Mouse (Mus musculus) liver, embryonic 13.5 days (tissue): ENCODE results near the gene Ntng1. TPM values are rescaled to one million over a fixed set of nuclear protein-coding genes. Genes with fewer than 3 reads are reported as not detected.

Experiments used
- ATAC-seq: fragments of 200-750 bp; cut with Nextera tagmentation; 2 replicates; pipeline ENCODE4 v1.8.0; 2017; ENCODE audit warnings: low read depth, mild to moderate bottlenecking, moderate number of reproducible peaks, moderate library complexity
- DNase-seq: peaks from one replicate; pipeline ENCODE4 v3.0.0; 2022
- H3K27ac ChIP-seq: fragments of 300-500 bp; sonication (generic); 2 replicates; pipeline ENCODE4 v1.5.1; 2015; ENCODE audit warnings: moderate library complexity, mild to moderate bottlenecking, inconsistent platforms
- H3K27me3 ChIP-seq: fragments of 300-500 bp; sonication (generic); 2 replicates; pipeline ENCODE4 v1.6.1; 2015; ENCODE audit warnings: mild to moderate bottlenecking, inconsistent platforms
- H3K36me3 ChIP-seq: fragments of 300-500 bp; sonication (generic); 2 replicates; pipeline ENCODE4 v1.6.1; 2015; ENCODE audit warnings: mild to moderate bottlenecking, inconsistent platforms
- H3K4me1 ChIP-seq: fragments of 300-500 bp; sonication (generic); replicated peaks from 2 replicates; pipeline ENCODE4 v1.6.1; 2015; ENCODE audit warnings: inconsistent platforms
- H3K4me2 ChIP-seq: fragments of 300-500 bp; sonication (generic); 2 replicates; pipeline ENCODE4 v1.6.1; 2015; ENCODE audit warnings: inconsistent platforms, mild to moderate bottlenecking, moderate library complexity
- H3K4me3 ChIP-seq: fragments of 300-500 bp; sonication (generic); replicated peaks from 2 replicates; pipeline ENCODE4 v1.5.1; 2015; ENCODE audit warnings: mild to moderate bottlenecking, inconsistent platforms
- H3K9ac ChIP-seq: fragments of 300-500 bp; sonication (generic); 2 replicates; pipeline ENCODE4 v1.6.1; 2015; ENCODE audit warnings: mild to moderate bottlenecking, inconsistent platforms
- H3K9me3 ChIP-seq: fragments of 300-500 bp; sonication (generic); replicated peaks from 2 replicates; pipeline ENCODE4 v1.6.1; 2016; ENCODE audit warnings: inconsistent platforms
- WGBS: fragments of 180-500 bp; shearing (Covaris S2); methylation state at CpG from one replicate; pipeline ENCODE4 v1.1.7; 2015; ENCODE audit not compliant: insufficient replicate concordance; 5-methylcytosine and 5-hydroxymethylcytosine counted together
- polyA plus RNA-seq: library from polyadenylated mRNA; unstranded; fragments of >200 nt; fragmentation: Nextera tagmentation; extraction: Ambion mirVana; gene quantifications from 2 replicates; pipeline ENCODE4 v1.2.1, GENCODE M21; 2015

Ntng1 gene
- polyA plus RNA-seq: 0.17 and 0.39 TPM in 2 replicates

GRCm38 (mm10) chr3:110143206-110144061 lies at the start of gene Ntng1:
Gene Ntng1 (minus strand): TSS chr3:110144011.
- Histone ChIP-seq H3K36me3 (no peaks in the 10 kb centered on the region), H3K9ac (no peak within 1 kb of the TSS), H3K27me3 (peaks cover 48% of the 10 kb centered on the region), H3K9me3 (no peaks in the 10 kb centered on the region), H3K4me3 (peak within 1 kb of the TSS; percentile 50), H3K4me1 (0 out of 2 replicates have a peak, but pooled peaks cover 8% of the 10 kb centered on the region), H3K27ac (no peak within 1 kb of the TSS), H3K4me2 (peak within 1 kb of the TSS; percentile 68)
- DNase-seq (no peak), ATAC-seq (no peak)
- WGBS: 1% methylated on average over 52 of the region's 52 CpGs

GRCm38 (mm10) chr3:110187401-110187948 lies 43.7 kb upstream of the Ntng1 start:
- no peak overlapping the region for H3K4me3 ChIP-seq
- no peaks in the 10 kb centered on the region for H3K9me3 ChIP-seq
- 66% methylated on average over 5 of the region's 5 CpGs for WGBS
- H3K27ac ChIP-seq: no peak overlapping the region
- no peaks in the 10 kb centered on the region for H3K27me3 ChIP-seq
- H3K36me3 ChIP-seq: no peaks in the 10 kb centered on the region
- no peak for DNase-seq
- H3K9ac ChIP-seq: no peak overlapping the region
- no peaks in the 10 kb centered on the region for H3K4me1 ChIP-seq
- H3K4me2 ChIP-seq: no peak overlapping the region
- no peak for ATAC-seq

- DNase-seq (no peak), ATAC-seq (no peak)
- H3K27me3 ChIP-seq: peaks cover 16% of the 10 kb centered on the region
- no peak overlapping the region for H3K27ac ChIP-seq
- no peak overlapping the region for H3K9ac ChIP-seq
- H3K36me3 ChIP-seq: no peaks in the 10 kb centered on the region
- H3K9me3 ChIP-seq: no peaks in the 10 kb centered on the region
- H3K4me2 ChIP-seq: no peak overlapping the region
- WGBS: 49% methylated on average over 7 of the region's 7 CpGs
- no peaks in the 10 kb centered on the region for H3K4me1 ChIP-seq
- H3K4me3 ChIP-seq: no peak overlapping the region
These were observed 5.3 kb upstream of the Ntng1 start for GRCm38 (mm10) chr3:110149089-110149488.

GRCm38 (mm10) chr3:110144301-110145055 lies 667 bp upstream of the Ntng1 start:
- H3K4me2 ChIP-seq: no peak overlapping the region
- no peak overlapping the region for H3K9ac ChIP-seq
- H3K27me3 ChIP-seq: peaks cover 48% of the 10 kb centered on the region
- ATAC-seq (no peak), DNase-seq (no peak)
- no peaks in the 10 kb centered on the region for H3K9me3 ChIP-seq
- H3K27ac ChIP-seq: no peak overlapping the region
- 0 out of 2 replicates have a peak, but pooled peaks cover 8% of the 10 kb centered on the region for H3K4me1 ChIP-seq
- no peaks in the 10 kb centered on the region for H3K36me3 ChIP-seq
- WGBS: 36% methylated on average over 6 of the region's 6 CpGs
- H3K4me3 ChIP-seq: no peak overlapping the region

- Histone ChIP-seq H3K4me3 (peak overlapping the region; percentile 50), H3K4me2 (peak overlapping the region; percentile 68), H3K27me3 (peaks cover 48% of the 10 kb centered on the region), H3K27ac (no peak overlapping the region), H3K4me1 (0 out of 2 replicates have a peak, but pooled peaks cover 8% of the 10 kb centered on the region), H3K9ac (no peak overlapping the region), H3K36me3 (no peaks in the 10 kb centered on the region), H3K9me3 (no peaks in the 10 kb centered on the region)
- 2% methylated on average over 69 of the region's 77 CpGs for WGBS
- ATAC-seq: no peak
- DNase-seq: no peak
These were observed 1.3 kb downstream of the Ntng1 start for GRCm38 (mm10) chr3:110142314-110143205.

- Histone ChIP-seq H3K4me2 (peak overlapping the region; percentile 68), H3K36me3 (no peaks in the 10 kb centered on the region), H3K9ac (no peak overlapping the region), H3K27ac (no peak overlapping the region), H3K4me3 (peak overlapping the region; percentile 50), H3K27me3 (peaks cover 48% of the 10 kb centered on the region), H3K9me3 (no peaks in the 10 kb centered on the region), H3K4me1 (0 out of 2 replicates have a peak, but pooled peaks cover 8% of the 10 kb centered on the region)
- DNase-seq: no peak
- no peak for ATAC-seq
- 2% methylated on average over 13 of the region's 13 CpGs for WGBS
These were observed 2.2 kb downstream of the Ntng1 start for GRCm38 (mm10) chr3:110141351-110142302.

GRCm38 (mm10) chr3:110136115-110136514 lies 7.7 kb downstream of the Ntng1 start:
- 10% methylated on average over 1 of the region's 1 CpGs for WGBS
- DNase-seq: no peak
- Histone ChIP-seq H3K9me3 (no peaks in the 10 kb centered on the region), H3K4me3 (no peak overlapping the region), H3K4me2 (no peak overlapping the region), H3K36me3 (no peaks in the 10 kb centered on the region), H3K27ac (no peak overlapping the region), H3K9ac (no peak overlapping the region), H3K4me1 (no peaks in the 10 kb centered on the region), H3K27me3 (0 out of 2 replicates have a peak, but pooled peaks cover 3% of the 10 kb centered on the region)
- ATAC-seq: no peak

GRCm38 (mm10) chr3:110133150-110133549 lies 10.7 kb downstream of the Ntng1 start:
- no peak overlapping the region for H3K4me3 ChIP-seq
- 67% methylated on average over 9 of the region's 9 CpGs for WGBS
- DNase-seq (no peak), ATAC-seq (no peak)
- no peak overlapping the region for H3K9ac ChIP-seq
- H3K27ac ChIP-seq: no peak overlapping the region
- no peaks in the 10 kb centered on the region for H3K36me3 ChIP-seq
- H3K27me3 ChIP-seq: no peaks in the 10 kb centered on the region
- no peaks in the 10 kb centered on the region for H3K4me1 ChIP-seq
- H3K4me2 ChIP-seq: no peak overlapping the region
- H3K9me3 ChIP-seq: no peaks in the 10 kb centered on the region

GRCm38 (mm10) chr3:110132289-110132688 lies 11.5 kb downstream of the Ntng1 start:
- no peaks in the 10 kb centered on the region for H3K27me3 ChIP-seq
- no peaks in the 10 kb centered on the region for H3K4me1 ChIP-seq
- H3K36me3 ChIP-seq: no peaks in the 10 kb centered on the region
- H3K4me3 ChIP-seq: no peak overlapping the region
- ATAC-seq: no peak
- 73% methylated on average over 8 of the region's 8 CpGs for WGBS
- H3K9ac ChIP-seq: no peak overlapping the region
- no peak overlapping the region for H3K4me2 ChIP-seq
- no peaks in the 10 kb centered on the region for H3K9me3 ChIP-seq
- no peak for DNase-seq
- no peak overlapping the region for H3K27ac ChIP-seq
